12 mouse cellular contexts compared by ENCODE assay signal in the genomic region with DNA sequence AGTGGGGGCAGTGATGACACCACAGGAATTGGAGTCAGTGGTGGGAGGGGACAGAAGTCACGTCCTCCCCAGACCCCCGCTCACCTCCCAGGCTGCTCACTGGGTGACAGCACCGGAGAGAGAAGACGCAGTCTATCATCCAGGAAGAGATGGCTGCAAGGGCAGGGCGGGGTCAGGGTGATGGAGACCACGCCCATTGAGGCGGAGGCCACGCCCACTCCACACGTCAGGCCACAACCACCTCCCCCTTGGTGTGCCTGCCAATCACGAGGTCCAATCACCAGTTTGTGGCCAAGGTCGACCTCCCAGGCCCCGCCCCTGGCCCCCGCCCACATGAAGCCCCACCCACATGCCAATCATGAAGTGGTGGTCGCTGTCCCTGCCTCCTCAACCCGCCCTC. TPM values are rescaled to one million over a fixed set of nuclear protein-coding genes. Genes with fewer than 3 reads are reported as not detected.
DNase-seq lines count a peak whose midpoint lies in the region; ATAC-seq and TF ChIP-seq lines count a peak whose summit lies in the region.
"Had no signal": no experiment of that assay in that cellular context is flagged by ENCODE, and none has a peak within 500 bp of the region (broad histone marks: within the 10 kb centered on the region; RNA-seq: fewer than 3 reads in every experiment).

No protein-coding gene starts in this region.

- H3K4me3 ChIP-seq in cerebellum, adult 2 months (replicated peaks; ENCODE audit: insufficient read depth, low read depth, low read length), result no peak overlapping the region
- H3K4me3 ChIP-seq in ES-E14 (ENCODE audit: insufficient read depth in 1 of 2, low read depth in 1 of 2, low read length in 2 of 2, poor library complexity in 1 of 2, severe bottlenecking in 1 of 2), result no peak overlapping the region
- H3K4me3 ChIP-seq in stomach, postnatal 0 days (ENCODE audit: low read depth, low read length), result no peak overlapping the region
- H3K4me3 ChIP-seq: erythroblast, embryonic 14.5 days; intestine, embryonic 15.5 days; midbrain, embryonic 12.5 days had no signal

- H3K27me3 ChIP-seq in cerebellum, adult 2 months (ENCODE audit: control insufficient read depth, insufficient read depth, low read length), result no peaks in the 10 kb centered on the region
- H3K27me3 ChIP-seq in stomach, postnatal 0 days (ENCODE audit: control insufficient read depth, insufficient read depth, low read length), result no peaks in the 10 kb centered on the region
- H3K27me3 ChIP-seq: CH12.LX; intestine, embryonic 15.5 days; midbrain, embryonic 12.5 days had no signal

- no peak for TF ChIP-seq POLR2A in cerebellum, adult 2 months (IDR thresholded peaks at IDR 0.05; ENCODE audit: borderline replicate concordance, insufficient read depth, low read length)

- H3K27ac ChIP-seq in cerebellum, adult 2 months (ENCODE audit: insufficient read depth, low read length), result no peak overlapping the region
- H3K27ac ChIP-seq in ES-E14 (ENCODE audit: insufficient read depth, low read depth, low read length, poor library complexity, severe bottlenecking), result peak overlapping the region; percentile 100
- H3K27ac ChIP-seq in stomach, postnatal 0 days (replicated peaks), result no peak overlapping the region
- H3K27ac ChIP-seq: intestine, embryonic 15.5 days; midbrain, embryonic 12.5 days had no signal

- WGBS in cerebellum, adult 2 months, result 88% methylated on average over 14 of the region's 15 CpGs
- 76% methylated on average over 15 of the region's 15 CpGs for WGBS in stomach, postnatal 0 days

- peaks cover 31% of the 10 kb centered on the region; the same call in 1 of the 2 replicates for H3K36me3 ChIP-seq in ES-E14 (ENCODE audit: control insufficient read depth, insufficient read depth, low read length, poor library complexity, severe bottlenecking)
- no peaks in the 10 kb centered on the region for H3K36me3 ChIP-seq in stomach, postnatal 0 days (ENCODE audit: control insufficient read depth, insufficient read depth, low read length)

- no peak overlapping the region for H3K4me2 ChIP-seq in stomach, postnatal 0 days (replicated peaks; ENCODE audit: low read depth)
- H3K4me2 ChIP-seq: intestine, embryonic 15.5 days; midbrain, embryonic 12.5 days had no signal

- no peak for TF ChIP-seq CTCF in cerebellum, adult 2 months (IDR thresholded peaks at IDR 0.05; ENCODE audit: borderline replicate concordance, insufficient read depth, low read depth, low read length)
- no peak for TF ChIP-seq CTCF in stomach, postnatal 0 days (IDR thresholded peaks at IDR 0.05; ENCODE audit: low read depth)

- in situ Hi-C loops in ES-E14 (cut with MboI; ENCODE audit: low sequenced_read_pairs in 2 of 2, unreplicated experiment in 2 of 2), result no loop called here

- no peaks in the 10 kb centered on the region for H3K9me3 ChIP-seq in ES-E14 (ENCODE audit: control insufficient read depth, insufficient read depth, low read depth, low read length)
- H3K9me3 ChIP-seq in stomach, postnatal 0 days (ENCODE audit: control insufficient read depth, low read length), result peaks cover 19% of the 10 kb centered on the region

- no peaks in the 10 kb centered on the region for H3K4me1 ChIP-seq in cerebellum, adult 2 months (ENCODE audit: control insufficient read depth, insufficient read depth, low read length)
- 0 out of 4 replicates have a peak, but pooled peaks cover 0 to 3% of the 10 kb centered on the region in 2 experiments for H3K4me1 ChIP-seq in ES-E14 (ENCODE audit: control insufficient read depth in 2 of 2, insufficient read depth in 2 of 2, low read length in 2 of 2, poor library complexity in 1 of 2)
- no peaks in the 10 kb centered on the region for H3K4me1 ChIP-seq in stomach, postnatal 0 days (replicated peaks; ENCODE audit: control insufficient read depth, insufficient read depth)
- H3K4me1 ChIP-seq: intestine, embryonic 15.5 days; midbrain, embryonic 12.5 days had no signal

- no peak for TF ChIP-seq EP300 in stomach, postnatal 0 days (optimal IDR thresholded peaks at IDR 0.05)

- no peak overlapping the region for H3K9ac ChIP-seq in ES-E14 (ENCODE audit: insufficient read depth, low read depth, low read length, poor library complexity, severe bottlenecking)
- no peak overlapping the region for H3K9ac ChIP-seq in stomach, postnatal 0 days (ENCODE audit: low read length)
- H3K9ac ChIP-seq: intestine, embryonic 15.5 days; midbrain, embryonic 12.5 days had no signal

- ATAC-seq in stomach, postnatal 0 days (ENCODE audit: low FRiP score, low TSS enrichment), result no peak
- ATAC-seq: intestine, embryonic 15.5 days had no signal

- DNase-seq in cerebellum, adult 9-10 months, result peak; percentile 37
- DNase-seq in cerebellum, adult 2 months, result no peak
- DNase-seq in right cerebral cortex, postnatal 10 days (ENCODE audit: low spot score in 2 of 2), result peak; percentile 34 to 36
- DNase-seq in right cerebral cortex, postnatal 4 days, result no peak
- no peak for DNase-seq in ES-E14 (ENCODE audit: low read depth, low spot score)
- peak; percentile 21 for DNase-seq in stomach, postnatal 0 days (ENCODE audit: low spot score)
- no peak for DNase-seq in kidney, adult 11 months
- DNase-seq in frontal cortex, postnatal 14 days (ENCODE audit: low spot score in 2 of 2), result no peak

TF ChIP-seq in ES-E14, 5 proteins besides CTCF, POLR2A, EP300 and RAD21:
- no peak for TF ChIP-seq MAFK (IDR thresholded peaks at IDR 0.05; ENCODE audit: insufficient read depth, low read depth, low read length)
- no peak for TF ChIP-seq ZC3H11A (IDR thresholded peaks at IDR 0.05; ENCODE audit: borderline replicate concordance, low read depth, low read length)
- no peak for TF ChIP-seq CHD2 (IDR thresholded peaks at IDR 0.05; ENCODE audit: low read depth, low read length)
- TF ChIP-seq ZNF384 (IDR thresholded peaks at IDR 0.05; ENCODE audit: low read depth, low read length), result no peak
- no peak for TF ChIP-seq HCFC1 (IDR thresholded peaks at IDR 0.05; ENCODE audit: borderline replicate concordance, insufficient read depth, low read length)

RNA-seq across cellular contexts. Expression of a gene that starts 6.3 kb away (rescaled TPM):
- polyA plus RNA-seq in cerebellum, adult 2 months (2012; rRNA removed), result 15.7 and 17.5 TPM in 2 replicates
- 18.4 and 19.9 TPM in 2 replicates for total RNA-seq in ES-E14 (2012; rRNA removed)
- polyA plus RNA-seq in stomach, postnatal 0 days (2015; fragmentation: Nextera tagmentation; extraction: Ambion mirVana), result 8.7 and 9.9 TPM in 2 replicates

Comparison
In these comparisons a context has a peak if more than half of its experiments do, and no peak if none do; other contexts are left out.
1. DNase-seq: peak in cerebellum, adult 9-10 months (single experiment), right cerebral cortex, postnatal 10 days (2 of 2) and stomach, postnatal 0 days (single experiment); none in cerebellum, adult 2 months (0 of 2), right cerebral cortex, postnatal 4 days (single experiment), ES-E14 (single experiment), kidney, adult 11 months (single experiment) and frontal cortex, postnatal 14 days (0 of 2).